Comparison of ENCODE assay signal across 11 mouse cellular contexts in genomic region chr14:75064520-75064919, GRCm38 (mm10). TPM values are rescaled to one million over a fixed set of nuclear protein-coding genes. Genes with fewer than 3 reads are reported as not detected.
A peak's percentile ranks its signal among the peaks of the same experiment; 100 is the strongest.
DNase-seq lines count a peak whose midpoint lies in the region; ATAC-seq and TF ChIP-seq lines count a peak whose summit lies in the region.
"Had no signal": no experiment of that assay in that cellular context is flagged by ENCODE, and none has a peak within 500 bp of the region (broad histone marks: within the 10 kb centered on the region; RNA-seq: fewer than 3 reads in every experiment).

No protein-coding gene starts in this region.

- TF ChIP-seq POLR2A in lung, adult 2 months (IDR thresholded peaks at IDR 0.05; ENCODE audit: borderline replicate concordance, extremely low read depth, low read depth, low read length), result no peak

- 85% methylated on average over 7 of the region's 7 CpGs for WGBS in lung, adult 2 months
- 84% methylated on average over 7 of the region's 7 CpGs for WGBS in midbrain, embryonic 15.5 days
- 83% methylated on average over 7 of the region's 7 CpGs for WGBS in forebrain, embryonic 12.5 days

- TF ChIP-seq CTCF in lung, adult 2 months (IDR thresholded peaks at IDR 0.05; ENCODE audit: insufficient read depth, low read length), result no peak

- ATAC-seq in erythroblast, adult 5-6 weeks (replicated peaks; ENCODE audit: low FRiP score, poor library complexity, severe bottlenecking), result 0 out of 2 replicates have a peak, but pooled peaks have one; percentile 44
- ATAC-seq in midbrain, embryonic 15.5 days (replicated peaks), result no peak
- ATAC-seq in forebrain, embryonic 12.5 days (ENCODE audit: low FRiP score), result no peak

- peak; percentile 19 to 39 for DNase-seq in lung, adult 18-20 months
- DNase-seq in lung, adult 2 months, result no peak
- DNase-seq in lung, postnatal 25 days (ENCODE audit: low spot score), result peak; percentile 29
- peak; percentile 56 for DNase-seq in testis, postnatal 10 days (ENCODE audit: low spot score)
- no peak for DNase-seq in kidney, postnatal 4 days
- DNase-seq: kidney, adult 8-10 months had no signal

- no peaks in the 10 kb centered on the region for H3K27me3 ChIP-seq in midbrain, embryonic 15.5 days (replicated peaks)
- no peaks in the 10 kb centered on the region for H3K27me3 ChIP-seq in forebrain, embryonic 12.5 days
- H3K27me3 ChIP-seq: embryonic facial prominence, embryonic 13.5 days had no signal

- no peak overlapping the region for H3K27ac ChIP-seq in midbrain, embryonic 15.5 days
- H3K27ac ChIP-seq in forebrain, embryonic 12.5 days, result no peak overlapping the region
- H3K27ac ChIP-seq: embryonic facial prominence, embryonic 13.5 days; left cerebral cortex, adult 2 months had no signal

- H3K9ac ChIP-seq in midbrain, embryonic 15.5 days, result no peak overlapping the region
- H3K9ac ChIP-seq in forebrain, embryonic 12.5 days, result no peak overlapping the region
- H3K9ac ChIP-seq: embryonic facial prominence, embryonic 13.5 days had no signal

- H3K9me3 ChIP-seq in midbrain, embryonic 15.5 days, result no peaks in the 10 kb centered on the region
- H3K9me3 ChIP-seq in forebrain, embryonic 12.5 days, result no peaks in the 10 kb centered on the region
- H3K9me3 ChIP-seq: embryonic facial prominence, embryonic 13.5 days had no signal

- no peaks in the 10 kb centered on the region; the same call in 1 of the 2 replicates for H3K4me1 ChIP-seq in lung, adult 2 months (ENCODE audit: control insufficient read depth, insufficient read depth, low read length)
- no peaks in the 10 kb centered on the region for H3K4me1 ChIP-seq in midbrain, embryonic 15.5 days
- H3K4me1 ChIP-seq in forebrain, embryonic 12.5 days, result no peaks in the 10 kb centered on the region
- H3K4me1 ChIP-seq: embryonic facial prominence, embryonic 13.5 days had no signal

- no peaks in the 10 kb centered on the region for H3K36me3 ChIP-seq in midbrain, embryonic 15.5 days (replicated peaks)
- H3K36me3 ChIP-seq in forebrain, embryonic 12.5 days (replicated peaks), result no peaks in the 10 kb centered on the region
- H3K36me3 ChIP-seq: embryonic facial prominence, embryonic 13.5 days had no signal

- H3K4me2 ChIP-seq in midbrain, embryonic 15.5 days, result no peak overlapping the region
- no peak overlapping the region for H3K4me2 ChIP-seq in forebrain, embryonic 12.5 days
- H3K4me2 ChIP-seq: embryonic facial prominence, embryonic 13.5 days had no signal

- no peak overlapping the region for H3K4me3 ChIP-seq in lung, adult 2 months (replicated peaks; ENCODE audit: extremely low read depth, low read depth, low read length)
- H3K4me3 ChIP-seq in midbrain, embryonic 15.5 days, result no peak overlapping the region
- H3K4me3 ChIP-seq in forebrain, embryonic 12.5 days (replicated peaks), result no peak overlapping the region
- H3K4me3 ChIP-seq: embryonic facial prominence, embryonic 13.5 days; left cerebral cortex, adult 2 months had no signal

RNA-seq across cellular contexts. Expression of gene Rubcnl, which starts 48.7 kb away (rescaled TPM):
- 1.6 and 2.9 TPM in 2 replicates for polyA plus RNA-seq in lung, adult 2 months (2012; rRNA removed)
- 1.9 and 7.5 TPM in 2 replicates for total RNA-seq in erythroblast, adult 5-6 weeks (2015; ENCODE audit: low replicate concordance)
- 0.28 and 1.2 TPM in 2 replicates for total RNA-seq in erythroblast, adult 5-6 weeks (2017; ENCODE audit: low replicate concordance)
- polyA plus RNA-seq in midbrain, embryonic 15.5 days (2015; fragmentation: Nextera tagmentation; extraction: Ambion mirVana), result 0.06 and 0.24 TPM in 2 replicates
- 0.14 and 0.18 TPM in 2 replicates for polyA plus RNA-seq in forebrain, embryonic 12.5 days (2016; fragmentation: Nextera tagmentation; extraction: Ambion mirVana)

Comparison
In these comparisons a context has a peak if more than half of its experiments do, and no peak if none do; other contexts are left out.
1. DNase-seq: peak in lung, adult 18-20 months (2 of 2), lung, postnatal 25 days (single experiment) and testis, postnatal 10 days (single experiment); none in lung, adult 2 months (single experiment) and kidney, postnatal 4 days (0 of 2).